Mouse (Mus musculus) olfactory bulb, adult 2 months (tissue): ENCODE data around the gene Bcr. TPM values are rescaled to one million over a fixed set of nuclear protein-coding genes. Genes with fewer than 3 reads are reported as not detected.
A peak's percentile ranks its signal among the peaks of the same experiment; 100 is the strongest.

Experiments
- H3K27ac ChIP-seq: fragments of 200-500 bp; 2 replicates; pipeline ENCODE4 v1.5.1; 2012; ENCODE audit warnings: low read depth, low read length; ENCODE audit not compliant: insufficient read depth
- H3K4me1 ChIP-seq: fragments of 200-500 bp; 2 replicates; pipeline ENCODE4 v1.6.1; 2012; ENCODE audit warnings: low read length; ENCODE audit not compliant: control insufficient read depth, insufficient read depth
- H3K4me3 ChIP-seq: fragments of 200-500 bp; 2 replicates; pipeline ENCODE4 v1.5.1; 2012; ENCODE audit warnings: mild to moderate bottlenecking, low read depth, low read length, moderate library complexity; ENCODE audit not compliant: insufficient read depth
- CTCF ChIP-seq: fragments of 200-500 bp; IDR thresholded peaks from 2 replicates; pipeline ENCODE4 v1.5.1; 2012; ENCODE audit warnings: low read depth, mild to moderate bottlenecking, low read length, moderate library complexity; ENCODE audit not compliant: insufficient read depth
- POLR2A ChIP-seq: fragments of 200-500 bp; IDR thresholded peaks from 2 replicates; pipeline ENCODE4 v1.6.1; 2012; ENCODE audit warnings: mild to moderate bottlenecking, low read depth, low read length, moderate library complexity; ENCODE audit not compliant: insufficient read depth
- WGBS: fragments of 180-500 bp; shearing (Covaris S2); methylation state at CpG from one replicate; pipeline ENCODE4 v1.1.7; 2018; 5-methylcytosine and 5-hydroxymethylcytosine counted together
- polyA plus RNA-seq: library from polyadenylated mRNA; stranded (reverse); fragments of >200 nt; gene quantifications from 2 replicates; pipeline ENCODE4 v1.2.4, GENCODE M21; 2012; ENCODE audit warnings: low replicate concordance; ENCODE audit not compliant: missing spikeins, insufficient read depth, insufficient read length

Bcr gene
- polyA plus RNA-seq, 1 experiment, result not detected

GRCm38 (mm10) chr10:75053655-75054054 lies 6.7 kb upstream of the Bcr start:
- no peak overlapping the region for H3K4me3 ChIP-seq
- no peaks in the 10 kb centered on the region; the same call in 1 of the 2 replicates for H3K4me1 ChIP-seq
- WGBS, result 85% methylated on average over 4 of the region's 4 CpGs
- no peak overlapping the region for H3K27ac ChIP-seq
- no peak for TF ChIP-seq POLR2A

GRCm38 (mm10) chr10:75054125-75054524 lies 6.3 kb upstream of the Bcr start:
- TF ChIP-seq POLR2A (no peak), CTCF (no peak)
- no peak overlapping the region for H3K27ac ChIP-seq
- no peak overlapping the region for H3K4me3 ChIP-seq
- no peaks in the 10 kb centered on the region; the same call in 1 of the 2 replicates for H3K4me1 ChIP-seq
- 60% methylated on average over 6 of the region's 6 CpGs for WGBS

- 92% methylated on average over 5 of the region's 5 CpGs for WGBS
- no peak for TF ChIP-seq POLR2A
- no peak for TF ChIP-seq CTCF
- Histone ChIP-seq H3K4me1 (peaks cover 6% of the 10 kb centered on the region), H3K27ac (no peak overlapping the region), H3K4me3 (no peak overlapping the region)
Observed at GRCm38 (mm10) chr10:75055672-75056071, 4.7 kb upstream of the Bcr start.

- 13% methylated on average over 4 of the region's 4 CpGs for WGBS
- no peak for TF ChIP-seq CTCF
- TF ChIP-seq POLR2A, result no peak
- Histone ChIP-seq H3K4me1 (peaks cover 7% of the 10 kb centered on the region), H3K27ac (no peak overlapping the region), H3K4me3 (no peak overlapping the region)
Observed at GRCm38 (mm10) chr10:75056255-75056654, 4.1 kb upstream of the Bcr start.

- 86% methylated on average over 8 of the region's 8 CpGs for WGBS
- Histone ChIP-seq H3K4me1 (peaks cover 24% of the 10 kb centered on the region), H3K4me3 (no peak overlapping the region), H3K27ac (no peak overlapping the region)
- TF ChIP-seq CTCF (no peak), POLR2A (no peak)
Observed at GRCm38 (mm10) chr10:75058336-75058735, 2.1 kb upstream of the Bcr start.

- Histone ChIP-seq H3K4me3 (no peak overlapping the region), H3K27ac (no peak overlapping the region), H3K4me1 (peaks cover 29% of the 10 kb centered on the region)
- TF ChIP-seq CTCF (no peak), POLR2A (no peak)
- 38% methylated on average over 9 of the region's 9 CpGs for WGBS
Observed at GRCm38 (mm10) chr10:75058761-75059395, 1.5 kb upstream of the Bcr start.

GRCm38 (mm10) chr10:75059396-75059795 lies 996 bp upstream of the Bcr start:
- H3K4me3 ChIP-seq, result no peak overlapping the region
- TF ChIP-seq CTCF (peak; percentile 82), POLR2A (no peak)
- H3K4me1 ChIP-seq, result peaks cover 29% of the 10 kb centered on the region
- H3K27ac ChIP-seq, result no peak overlapping the region
- whole genome bisulfite sequencing, result under 1% methylated on average over 11 of the region's 11 CpGs

GRCm38 (mm10) chr10:75060843-75061235 lies 447 bp downstream of the Bcr start:
- Histone ChIP-seq H3K27ac (peak overlapping the region; percentile 23; the same call in 1 of the 2 replicates), H3K4me3 (peak overlapping the region; percentile 75), H3K4me1 (peaks cover 38% of the 10 kb centered on the region)
- WGBS, result under 1% methylated on average over 44 of the region's 48 CpGs
- TF ChIP-seq CTCF (no peak), POLR2A (no peak)

- peaks cover 40% of the 10 kb centered on the region for H3K4me1 ChIP-seq
Observed at GRCm38 (mm10) chr10:75061341-75062188, 1.2 kb downstream of the Bcr start.

More at GRCm38 (mm10) chr10:75061341-75062188, 1.2 kb downstream of the Bcr start:
- 8% methylated on average over 71 of the region's 71 CpGs for WGBS
- Histone ChIP-seq H3K27ac (no peak overlapping the region), H3K4me3 (peak overlapping the region; percentile 75)
- TF ChIP-seq CTCF (peak; percentile 13; the same call in 1 of the 2 replicates), POLR2A (no peak)
